ENCODE assay signal across 22 mouse cellular contexts in the genomic region with DNA sequence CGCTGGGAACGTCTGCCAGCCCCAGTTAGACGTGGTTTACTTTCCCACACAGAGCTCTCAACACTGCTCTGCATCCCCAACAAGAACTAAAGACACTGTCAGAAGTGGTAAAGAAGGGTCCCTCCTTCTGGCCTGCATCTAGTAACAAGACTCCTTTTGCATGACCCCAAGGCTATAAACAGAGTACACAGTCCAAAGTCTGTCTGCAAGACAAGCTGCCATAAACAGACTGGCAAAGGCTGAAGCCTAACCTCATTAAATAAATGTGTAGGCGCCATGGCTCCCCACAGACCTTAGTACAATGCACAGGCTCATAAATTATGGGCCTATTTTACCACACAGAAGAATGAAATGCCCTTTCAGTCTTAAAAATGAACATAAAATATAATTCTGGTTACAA. TPM values are rescaled to one million over a fixed set of nuclear protein-coding genes. Genes with fewer than 3 reads are reported as not detected.
DNase-seq lines count a peak whose midpoint lies in the region; ATAC-seq and TF ChIP-seq lines count a peak whose summit lies in the region.
"Had no signal": no experiment of that assay in that cellular context is flagged by ENCODE, and none has a peak within 500 bp of the region (broad histone marks: within the 10 kb centered on the region; RNA-seq: fewer than 3 reads in every experiment).

No protein-coding gene starts in this region.

- no peak for ATAC-seq in limb, embryonic 12.5 days (ENCODE audit: insufficient number of reproducible peaks, insufficient read depth, low FRiP score, low TSS enrichment, low read depth)
- peak; percentile 83 for ATAC-seq in intestine, embryonic 15.5 days
- ATAC-seq in intestine, embryonic 16.5 days: peak; percentile 77
- ATAC-seq in intestine, postnatal 0 days: peak; percentile 77
- no peak for ATAC-seq in forebrain, embryonic 16.5 days
- ATAC-seq: activated CD4-positive, CD25-positive, alpha-beta regulatory T cell, adult 4 months; CD4-positive, CD25-positive, alpha-beta regulatory T cell, adult 4 months; Patski had no signal

- no peak overlapping the region for H3K9ac ChIP-seq in limb, embryonic 12.5 days (replicated peaks)
- H3K9ac ChIP-seq in intestine, embryonic 15.5 days: no peak overlapping the region
- no peak overlapping the region for H3K9ac ChIP-seq in intestine, embryonic 16.5 days (ENCODE audit: low read depth, low read length)
- no peak overlapping the region for H3K9ac ChIP-seq in intestine, postnatal 0 days (ENCODE audit: low read depth, low read length)
- no peak overlapping the region for H3K9ac ChIP-seq in forebrain, embryonic 16.5 days (replicated peaks; ENCODE audit: low read depth, low read length)

- DNase-seq in limb, embryonic 10.5 days (ENCODE audit: low spot score): no peak
- DNase-seq in frontal cortex, postnatal 10 days (ENCODE audit: low spot score in 2 of 2): no peak
- DNase-seq in spleen, postnatal 4 days (ENCODE audit: low spot score in 2 of 2): no peak
- DNase-seq: adrenal gland, adult 2 months; adrenal gland, adult 8-10 months; adrenal gland, postnatal 10 days; adrenal gland, postnatal 14 days; adrenal gland, postnatal 25 days; adrenal gland, postnatal 36 days; B cell, adult 2 months; cerebellum, adult 11 months; cerebellum, adult 11-12 months had no signal

- H3K4me3 ChIP-seq in limb, embryonic 12.5 days (replicated peaks): no peak overlapping the region
- no peak overlapping the region for H3K4me3 ChIP-seq in limb, embryonic 10.5 days
- H3K4me3 ChIP-seq in intestine, embryonic 15.5 days (replicated peaks): no peak overlapping the region
- H3K4me3 ChIP-seq in intestine, embryonic 16.5 days (ENCODE audit: low read length): no peak overlapping the region
- H3K4me3 ChIP-seq in intestine, postnatal 0 days (ENCODE audit: low read depth, low read length): no peak overlapping the region
- no peak overlapping the region for H3K4me3 ChIP-seq in forebrain, embryonic 16.5 days (replicated peaks; ENCODE audit: low read length)

- H3K36me3 ChIP-seq in limb, embryonic 12.5 days: peaks cover 85% of the 10 kb centered on the region
- H3K36me3 ChIP-seq in limb, embryonic 10.5 days: peaks cover 95% of the 10 kb centered on the region
- H3K36me3 ChIP-seq in intestine, embryonic 15.5 days: peaks cover 41% of the 10 kb centered on the region
- H3K36me3 ChIP-seq in intestine, embryonic 16.5 days (ENCODE audit: control insufficient read depth, insufficient read depth, low read length): peaks cover 15% of the 10 kb centered on the region
- H3K36me3 ChIP-seq in intestine, postnatal 0 days (ENCODE audit: control insufficient read depth, insufficient read depth): peaks cover 83% of the 10 kb centered on the region
- peaks cover 18% of the 10 kb centered on the region for H3K36me3 ChIP-seq in forebrain, embryonic 16.5 days (ENCODE audit: control insufficient read depth, insufficient read depth)

- H3K4me2 ChIP-seq in limb, embryonic 12.5 days: no peak overlapping the region
- H3K4me2 ChIP-seq in intestine, embryonic 15.5 days (replicated peaks): no peak overlapping the region
- H3K4me2 ChIP-seq in intestine, embryonic 16.5 days (ENCODE audit: low read depth, low read length): no peak overlapping the region
- H3K4me2 ChIP-seq in intestine, postnatal 0 days (replicated peaks; ENCODE audit: low read depth): no peak overlapping the region
- H3K4me2 ChIP-seq in forebrain, embryonic 16.5 days (ENCODE audit: low read length): no peak overlapping the region

- no peaks in the 10 kb centered on the region for H3K9me3 ChIP-seq in limb, embryonic 12.5 days
- no peaks in the 10 kb centered on the region for H3K9me3 ChIP-seq in limb, embryonic 10.5 days (replicated peaks)
- no peaks in the 10 kb centered on the region for H3K9me3 ChIP-seq in intestine, embryonic 15.5 days
- H3K9me3 ChIP-seq in intestine, embryonic 16.5 days (ENCODE audit: control insufficient read depth, low read length): no peaks in the 10 kb centered on the region
- no peaks in the 10 kb centered on the region for H3K9me3 ChIP-seq in intestine, postnatal 0 days (ENCODE audit: control insufficient read depth)
- H3K9me3 ChIP-seq in forebrain, embryonic 16.5 days (ENCODE audit: control insufficient read depth, low read length): no peaks in the 10 kb centered on the region
- H3K9me3 ChIP-seq: G1E had no signal

- H3K27ac ChIP-seq in limb, embryonic 12.5 days: peak overlapping the region; percentile 32; the same call in 1 of the 2 replicates
- H3K27ac ChIP-seq in limb, embryonic 10.5 days: no peak overlapping the region
- H3K27ac ChIP-seq in intestine, embryonic 15.5 days: no peak overlapping the region
- no peak overlapping the region for H3K27ac ChIP-seq in intestine, embryonic 16.5 days (ENCODE audit: low read length)
- H3K27ac ChIP-seq in intestine, postnatal 0 days (ENCODE audit: low read depth, low read length): no peak overlapping the region
- no peak overlapping the region for H3K27ac ChIP-seq in forebrain, embryonic 16.5 days (ENCODE audit: low read length)

- H3K4me1 ChIP-seq in limb, embryonic 12.5 days (replicated peaks): peaks cover 16% of the 10 kb centered on the region
- no peaks in the 10 kb centered on the region for H3K4me1 ChIP-seq in limb, embryonic 10.5 days
- no peaks in the 10 kb centered on the region for H3K4me1 ChIP-seq in intestine, embryonic 15.5 days (replicated peaks)
- H3K4me1 ChIP-seq in intestine, embryonic 16.5 days (ENCODE audit: control insufficient read depth, insufficient read depth, low read length): no peaks in the 10 kb centered on the region; the same call in 1 of the 2 replicates
- no peaks in the 10 kb centered on the region for H3K4me1 ChIP-seq in intestine, postnatal 0 days (replicated peaks; ENCODE audit: control insufficient read depth, insufficient read depth, low read length)
- no peaks in the 10 kb centered on the region for H3K4me1 ChIP-seq in forebrain, embryonic 16.5 days (replicated peaks; ENCODE audit: control insufficient read depth, insufficient read depth, low read length)

- 51% methylated on average over 4 of the region's 4 CpGs for WGBS in limb, embryonic 12.5 days
- 76% methylated on average over 4 of the region's 4 CpGs for WGBS in limb, embryonic 10.5 days
- WGBS in intestine, embryonic 15.5 days: 52% methylated on average over 4 of the region's 4 CpGs
- WGBS in intestine, embryonic 16.5 days: 53% methylated on average over 4 of the region's 4 CpGs
- WGBS in intestine, postnatal 0 days: 49% methylated on average over 4 of the region's 4 CpGs
- WGBS in forebrain, embryonic 16.5 days: 88% methylated on average over 4 of the region's 4 CpGs

- TF ChIP-seq CTCF in intestine, postnatal 0 days (IDR thresholded peaks at IDR 0.05; ENCODE audit: low read depth): no peak

- H3K27me3 ChIP-seq in limb, embryonic 12.5 days: no peaks in the 10 kb centered on the region
- H3K27me3 ChIP-seq in limb, embryonic 10.5 days (ENCODE audit: low read depth, poor library complexity, severe bottlenecking): no peaks in the 10 kb centered on the region
- H3K27me3 ChIP-seq in intestine, embryonic 15.5 days (replicated peaks): no peaks in the 10 kb centered on the region
- no peaks in the 10 kb centered on the region for H3K27me3 ChIP-seq in intestine, embryonic 16.5 days (replicated peaks; ENCODE audit: control insufficient read depth, insufficient read depth, low read length)
- H3K27me3 ChIP-seq in intestine, postnatal 0 days (replicated peaks; ENCODE audit: control insufficient read depth, insufficient read depth, low read length): no peaks in the 10 kb centered on the region
- no peaks in the 10 kb centered on the region for H3K27me3 ChIP-seq in forebrain, embryonic 16.5 days (replicated peaks; ENCODE audit: control insufficient read depth, insufficient read depth, low read length)
- H3K27me3 ChIP-seq: CH12.LX, Patski had no signal

RNA-seq across cellular contexts. Expression of a gene that starts 21.6 kb away (rescaled TPM):
- 48.2 and 52.2 TPM in 2 replicates for polyA plus RNA-seq in limb, embryonic 12.5 days (2016; fragmentation: Nextera tagmentation; extraction: Ambion mirVana)
- 49.6 and 53.9 TPM in 2 replicates for polyA plus RNA-seq in limb, embryonic 10.5 days (2016; fragmentation: Nextera tagmentation; extraction: Ambion mirVana)
- polyA plus RNA-seq in intestine, embryonic 15.5 days (2015; fragmentation: Nextera tagmentation; extraction: Ambion mirVana): 37.5 and 38.0 TPM in 2 replicates
- polyA plus RNA-seq in intestine, embryonic 16.5 days (2015; fragmentation: Nextera tagmentation; extraction: Ambion mirVana): 34.4 and 37.6 TPM in 2 replicates
- 14.8 and 15.2 TPM in 2 replicates for polyA plus RNA-seq in intestine, postnatal 0 days (2015; fragmentation: Nextera tagmentation; extraction: Ambion mirVana)
- 43.9 and 47.7 TPM in 2 replicates for polyA plus RNA-seq in forebrain, embryonic 16.5 days (2015; fragmentation: Nextera tagmentation; extraction: Ambion mirVana)

Comparison
In these comparisons a context has a peak if more than half of its experiments do, and no peak if none do; other contexts are left out.
1. ATAC-seq: peak in intestine, embryonic 15.5 days (single experiment), intestine, embryonic 16.5 days (single experiment) and intestine, postnatal 0 days (single experiment); none in limb, embryonic 12.5 days (single experiment) and forebrain, embryonic 16.5 days (single experiment).